Mouse (Mus musculus): ENCODE data around the gene 1700092M07Rik. TPM values are rescaled to one million over a fixed set of nuclear protein-coding genes. Genes with fewer than 3 reads are reported as not detected.

Gene 1700092M07Rik
- polyA plus RNA-seq, 1 experiment from 2014 or later: 3.1 TPM

DNA sequence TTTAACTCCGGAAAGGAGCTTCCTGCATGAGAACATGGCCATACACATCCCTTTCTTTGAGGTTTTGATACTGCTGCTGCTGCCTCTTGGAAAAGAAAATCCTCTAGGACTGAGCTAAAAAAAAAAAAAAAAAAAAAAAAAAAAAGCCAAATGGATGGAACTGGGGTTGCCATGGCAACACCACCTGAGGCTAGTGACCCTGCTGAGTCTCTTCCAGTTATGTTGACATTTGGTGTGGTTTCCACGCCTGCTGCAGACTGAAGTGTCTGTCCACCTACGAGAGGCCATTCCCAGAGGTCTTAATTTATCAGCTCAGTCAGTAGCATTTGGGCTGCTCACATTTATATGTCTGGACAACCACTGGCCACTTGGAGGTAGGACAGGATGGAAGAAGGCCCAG is 48.0 kb downstream of the 1700092M07Rik start:
- H3K27me3 ChIP-seq (ENCODE audit: control insufficient read depth, insufficient read depth, low read length): no peaks in the 10 kb centered on the region

DNA sequence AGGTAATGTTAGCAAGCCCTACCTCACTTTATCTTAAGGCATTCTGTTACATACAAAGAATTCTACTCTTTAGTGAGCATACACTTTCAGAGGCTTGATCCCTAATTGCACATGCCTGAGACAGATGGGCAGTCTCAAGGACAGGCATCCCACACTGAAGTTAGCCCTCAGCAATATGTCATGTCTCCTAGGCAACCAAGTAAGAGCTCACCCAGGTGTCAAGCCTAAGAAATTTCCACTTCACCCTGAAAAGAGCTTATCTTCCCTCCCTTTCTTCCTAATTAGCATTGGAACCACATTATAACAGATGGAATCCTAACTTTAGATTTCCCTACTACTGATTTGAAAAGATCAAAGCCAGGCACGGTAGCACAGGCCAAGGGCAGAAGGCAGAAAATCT is 48.7 kb downstream of the 1700092M07Rik start:
- H3K27ac ChIP-seq (ENCODE audit: low read depth, low read length): no peak overlapping the region
- H3K27me3 ChIP-seq (ENCODE audit: control insufficient read depth, insufficient read depth, low read length): no peaks in the 10 kb centered on the region
- WGBS: 65% methylated on average over 1 of the region's 1 CpGs
- no peak overlapping the region for H3K9ac ChIP-seq (ENCODE audit: low read length)
- H3K4me2 ChIP-seq (ENCODE audit: low read depth, low read length, severe bottlenecking): no peak overlapping the region
- no peak for DNase-seq (ENCODE audit: low spot score)
- H3K36me3 ChIP-seq (ENCODE audit: control insufficient read depth, insufficient read depth, low read length): peaks cover 13% of the 10 kb centered on the region; the same call in 1 of the 2 replicates
- H3K4me3 ChIP-seq (ENCODE audit: low read depth, low read length): no peak overlapping the region
- H3K4me1 ChIP-seq (replicated peaks; ENCODE audit: control insufficient read depth, insufficient read depth, low read length): no peaks in the 10 kb centered on the region
- ATAC-seq (replicated peaks; ENCODE audit: low FRiP score): no peak
- H3K9me3 ChIP-seq (ENCODE audit: control insufficient read depth, low read length): no peaks in the 10 kb centered on the region

More for the DNA sequence above, 48.0 kb downstream of the 1700092M07Rik start:
- H3K9ac ChIP-seq (ENCODE audit: low read length): no peak overlapping the region
- H3K4me2 ChIP-seq (ENCODE audit: low read depth, low read length, severe bottlenecking): no peak overlapping the region
- no peaks in the 10 kb centered on the region for H3K4me1 ChIP-seq (replicated peaks; ENCODE audit: control insufficient read depth, insufficient read depth, low read length)
- H3K9me3 ChIP-seq (ENCODE audit: control insufficient read depth, low read length): no peaks in the 10 kb centered on the region
- H3K27ac ChIP-seq (ENCODE audit: low read depth, low read length): no peak overlapping the region
- ATAC-seq (replicated peaks; ENCODE audit: low FRiP score) (no peak), DNase-seq (ENCODE audit: low spot score) (no peak)
- WGBS: 18% methylated on average over 3 of the region's 3 CpGs
- H3K36me3 ChIP-seq (ENCODE audit: control insufficient read depth, insufficient read depth, low read length): peaks cover 8% of the 10 kb centered on the region; the same call in 1 of the 2 replicates
- no peak overlapping the region for H3K4me3 ChIP-seq (ENCODE audit: low read depth, low read length)

DNA sequence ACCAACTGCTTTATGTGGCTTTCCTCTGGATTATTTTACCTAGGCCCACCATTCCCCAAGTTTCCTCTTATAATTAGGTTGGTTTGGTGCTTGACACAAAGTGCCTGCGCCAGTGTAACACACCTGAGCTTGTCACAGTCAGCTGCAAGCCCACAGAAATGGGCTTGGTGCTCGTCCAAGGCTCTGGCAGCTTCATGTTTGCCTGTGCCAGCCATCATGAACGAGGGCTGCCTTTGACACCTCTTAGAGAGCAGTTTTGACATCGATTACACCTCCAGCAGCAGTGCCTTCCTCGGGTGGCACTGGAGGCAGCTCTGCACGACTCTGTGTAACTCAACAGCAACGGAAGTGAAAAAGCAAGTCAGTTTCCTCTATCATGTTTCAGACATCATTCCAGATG is 49.7 kb downstream of the 1700092M07Rik start:
- ATAC-seq (replicated peaks; ENCODE audit: low FRiP score) (no peak), DNase-seq (ENCODE audit: low spot score) (no peak)
- Histone ChIP-seq H3K27ac (ENCODE audit: low read depth, low read length) (no peak overlapping the region), H3K9me3 (ENCODE audit: control insufficient read depth, low read length) (no peaks in the 10 kb centered on the region), H3K4me1 (replicated peaks; ENCODE audit: control insufficient read depth, insufficient read depth, low read length) (no peaks in the 10 kb centered on the region), H3K4me2 (ENCODE audit: low read depth, low read length, severe bottlenecking) (no peak overlapping the region), H3K27me3 (ENCODE audit: control insufficient read depth, insufficient read depth, low read length) (no peaks in the 10 kb centered on the region), H3K9ac (ENCODE audit: low read length) (no peak overlapping the region), H3K36me3 (ENCODE audit: control insufficient read depth, insufficient read depth, low read length) (peaks cover 15% of the 10 kb centered on the region; the same call in 1 of the 2 replicates), H3K4me3 (ENCODE audit: low read depth, low read length) (no peak overlapping the region)
- 85% methylated on average over 7 of the region's 7 CpGs for WGBS

Small RNAs within 50 kb of the gene (microRNA-seq; reads per million reads assigned to microRNA genes)
- gene Mir6992 (ENCODE audit: insufficient number of aligned reads): 2.5 reads per million

Other genes with a start within 250 kb of the 1700092M07Rik start
- gene Slc22a8, start 149.5 kb upstream of the 1700092M07Rik start, polyA plus RNA-seq (2014; fragmentation: Nextera tagmentation; extraction: Ambion mirVana): 0.16 and 0.41 TPM in 2 replicates
- gene Slc22a6, start 122.7 kb upstream of the 1700092M07Rik start, polyA plus RNA-seq (2014; fragmentation: Nextera tagmentation; extraction: Ambion mirVana): 0.13 and 0.36 TPM in 2 replicates
- 0.13 TPM in 1 of 2 replicates, not detected in the other for gene Chrm1, start 76.9 kb upstream of the 1700092M07Rik start, polyA plus RNA-seq (2014; fragmentation: Nextera tagmentation; extraction: Ambion mirVana)
- 132 and 143 TPM in 2 replicates for gene Slc3a2, start 17.3 kb upstream of the 1700092M07Rik start, polyA plus RNA-seq (2014; fragmentation: Nextera tagmentation; extraction: Ambion mirVana)
- 79.5 and 89.2 TPM in 2 replicates for gene Wdr74, start 4.9 kb upstream of the 1700092M07Rik start, polyA plus RNA-seq (2014; fragmentation: Nextera tagmentation; extraction: Ambion mirVana)
- 88.4 and 93.8 TPM in 2 replicates for gene Stx5a, start 695 bp downstream of the 1700092M07Rik start, polyA plus RNA-seq (2014; fragmentation: Nextera tagmentation; extraction: Ambion mirVana)
- 238 and 247 TPM in 2 replicates for gene Nxf1, start 16.4 kb downstream of the 1700092M07Rik start, polyA plus RNA-seq (2014; fragmentation: Nextera tagmentation; extraction: Ambion mirVana)
- gene Tmem223, start 30.3 kb downstream of the 1700092M07Rik start, polyA plus RNA-seq (2014; fragmentation: Nextera tagmentation; extraction: Ambion mirVana): 181 and 182 TPM in 2 replicates
- 38.9 and 49.8 TPM in 2 replicates for gene Tmem179b, start 33.7 kb downstream of the 1700092M07Rik start, polyA plus RNA-seq (2014; fragmentation: Nextera tagmentation; extraction: Ambion mirVana)
- gene Taf6l, start 45.7 kb downstream of the 1700092M07Rik start, polyA plus RNA-seq (2014; fragmentation: Nextera tagmentation; extraction: Ambion mirVana): 30.9 and 36.7 TPM in 2 replicates
- gene Polr2g, start 57.9 kb downstream of the 1700092M07Rik start, polyA plus RNA-seq (2014; fragmentation: Nextera tagmentation; extraction: Ambion mirVana): 151 and 156 TPM in 2 replicates
- 5.4 and 5.9 TPM in 2 replicates for gene Zbtb3, start 61.8 kb downstream of the 1700092M07Rik start, polyA plus RNA-seq (2014; fragmentation: Nextera tagmentation; extraction: Ambion mirVana)
- 75.7 and 80.8 TPM in 2 replicates for gene Ttc9c, start 78.6 kb downstream of the 1700092M07Rik start, polyA plus RNA-seq (2014; fragmentation: Nextera tagmentation; extraction: Ambion mirVana)
- gene Hnrnpul2, start 79.3 kb downstream of the 1700092M07Rik start, polyA plus RNA-seq (2014; fragmentation: Nextera tagmentation; extraction: Ambion mirVana): 6.7 and 7.8 TPM in 2 replicates
- not detected in 2 replicates for gene AC129217.1, start 89.1 kb downstream of the 1700092M07Rik start, polyA plus RNA-seq (2014; fragmentation: Nextera tagmentation; extraction: Ambion mirVana)
- 55.0 and 56.3 TPM in 2 replicates for gene Bscl2, start 96.7 kb downstream of the 1700092M07Rik start, polyA plus RNA-seq (2014; fragmentation: Nextera tagmentation; extraction: Ambion mirVana)
- gene Gng3, start 98.5 kb downstream of the 1700092M07Rik start, polyA plus RNA-seq (2014; fragmentation: Nextera tagmentation; extraction: Ambion mirVana): 83.4 and 92.6 TPM in 2 replicates
- 0.13 and 0.35 TPM in 2 replicates for gene Lrrn4cl, start 110.0 kb downstream of the 1700092M07Rik start, polyA plus RNA-seq (2014; fragmentation: Nextera tagmentation; extraction: Ambion mirVana)
- 178 and 181 TPM in 2 replicates for gene Ubxn1, start 130.8 kb downstream of the 1700092M07Rik start, polyA plus RNA-seq (2014; fragmentation: Nextera tagmentation; extraction: Ambion mirVana)
- gene Uqcc3, start 140.2 kb downstream of the 1700092M07Rik start, polyA plus RNA-seq (2014; fragmentation: Nextera tagmentation; extraction: Ambion mirVana): 50.1 and 52.9 TPM in 2 replicates
- 110 and 112 TPM in 2 replicates for gene Lbhd1, start 143.0 kb downstream of the 1700092M07Rik start, polyA plus RNA-seq (2014; fragmentation: Nextera tagmentation; extraction: Ambion mirVana)
- gene Gm49403, start 143.2 kb downstream of the 1700092M07Rik start, polyA plus RNA-seq (2014; fragmentation: Nextera tagmentation; extraction: Ambion mirVana): not detected in 2 replicates
- 124 and 131 TPM in 2 replicates for gene 1810009A15Rik, start 148.1 kb downstream of the 1700092M07Rik start, polyA plus RNA-seq (2014; fragmentation: Nextera tagmentation; extraction: Ambion mirVana)
- not detected in 2 replicates for gene Gm49416, start 148.2 kb downstream of the 1700092M07Rik start, polyA plus RNA-seq (2014; fragmentation: Nextera tagmentation; extraction: Ambion mirVana)
- gene Ints5, start 152.3 kb downstream of the 1700092M07Rik start, polyA plus RNA-seq (2014; fragmentation: Nextera tagmentation; extraction: Ambion mirVana): 47.7 and 50.9 TPM in 2 replicates
- 119 and 120 TPM in 2 replicates for gene Ganab, start 157.4 kb downstream of the 1700092M07Rik start, polyA plus RNA-seq (2014; fragmentation: Nextera tagmentation; extraction: Ambion mirVana)
- gene B3gat3, start 179.7 kb downstream of the 1700092M07Rik start, polyA plus RNA-seq (2014; fragmentation: Nextera tagmentation; extraction: Ambion mirVana): 55.0 and 57.2 TPM in 2 replicates
- gene Rom1, start 188.6 kb downstream of the 1700092M07Rik start, polyA plus RNA-seq (2014; fragmentation: Nextera tagmentation; extraction: Ambion mirVana): 1.7 and 1.8 TPM in 2 replicates
- gene Eml3, start 188.8 kb downstream of the 1700092M07Rik start, polyA plus RNA-seq (2014; fragmentation: Nextera tagmentation; extraction: Ambion mirVana): 11.2 and 12.2 TPM in 2 replicates
- gene Mta2, start 201.2 kb downstream of the 1700092M07Rik start, polyA plus RNA-seq (2014; fragmentation: Nextera tagmentation; extraction: Ambion mirVana): 62.6 and 63.2 TPM in 2 replicates
- 34.4 and 35.5 TPM in 2 replicates for gene Tut1, start 213.1 kb downstream of the 1700092M07Rik start, polyA plus RNA-seq (2014; fragmentation: Nextera tagmentation; extraction: Ambion mirVana)
- 467 and 472 TPM in 2 replicates for gene Eef1g, start 226.3 kb downstream of the 1700092M07Rik start, polyA plus RNA-seq (2014; fragmentation: Nextera tagmentation; extraction: Ambion mirVana)
- 7.1 and 7.3 TPM in 2 replicates for gene Ahnak, start 248.6 kb downstream of the 1700092M07Rik start, polyA plus RNA-seq (2014; fragmentation: Nextera tagmentation; extraction: Ambion mirVana)